Mouse (Mus musculus): ENCODE measurements around the gene Mvp. TPM values are rescaled to one million over a fixed set of nuclear protein-coding genes. Genes with fewer than 3 reads are reported as not detected.
A peak's percentile ranks its signal among the peaks of the same experiment; 100 is the strongest.

Mvp gene
- 10 to 100 TPM; 10.9 to 12.6 (median 12.0) TPM for total RNA-seq (2022)

- DNase-seq (ENCODE audit: low spot score in 2 of 2), result peak in 1 of 2 experiments; percentile 16
Observed at GRCm38 (mm10) chr7:127014320-127014719, at the start of gene Mvp. Mvp (minus strand) TSS chr7:127014621.

GRCm38 (mm10) chr7:127055026-127055585 is 40.7 kb upstream of the Mvp start:
- peak in 1 of 2 experiments; percentile 12 for DNase-seq (ENCODE audit: low spot score in 2 of 2)

DNA sequence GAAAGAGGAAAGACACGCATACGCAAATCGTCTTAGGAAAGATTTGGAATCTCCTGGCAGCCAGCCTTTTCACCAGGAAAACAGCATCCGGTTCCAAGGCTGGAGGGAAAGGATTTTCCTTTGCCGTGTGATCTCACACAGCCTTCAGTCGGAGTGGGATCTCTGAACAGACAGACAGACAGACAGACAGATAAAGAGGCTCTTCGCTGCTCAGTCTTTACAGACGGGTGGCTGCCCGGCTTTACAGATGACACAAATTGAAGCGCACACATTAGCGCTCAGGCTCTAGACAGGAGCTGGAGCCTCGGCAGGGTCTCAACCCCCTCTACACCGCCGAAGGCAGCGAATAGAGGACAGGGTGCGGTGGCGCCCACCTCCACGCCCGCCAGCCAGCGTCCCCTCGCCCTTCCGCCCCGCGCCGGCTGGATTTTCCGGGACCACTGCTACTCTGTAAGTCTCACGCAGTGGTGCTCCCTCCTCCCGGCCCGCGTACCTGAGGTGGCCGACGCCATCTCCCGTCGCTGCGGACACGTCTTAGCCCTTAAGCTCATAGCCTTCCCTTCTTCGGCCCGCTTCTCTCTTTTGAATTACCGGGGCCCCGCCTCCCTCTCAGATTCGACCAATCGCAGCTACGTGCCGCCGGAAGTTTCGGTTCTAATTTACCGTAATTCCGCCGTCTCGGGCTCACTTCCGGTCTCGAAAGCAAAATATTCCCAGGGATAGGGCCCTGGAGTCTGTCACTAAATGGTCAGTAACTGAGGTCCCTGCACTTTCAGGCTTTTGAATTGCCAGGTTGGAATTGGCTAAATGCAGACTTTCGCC is 27.6 kb upstream of the Mvp start, which contains the start of gene Kif22:
Gene Kif22 (minus strand): TSS at position 621 of the 822 bp plus-strand sequence.
- peak; percentile 72 to 92 for DNase-seq (ENCODE audit: low spot score in 2 of 2)

- DNase-seq (ENCODE audit: low spot score in 2 of 2), result no peak
Observed at GRCm38 (mm10) chr7:127031244-127031643, 16.8 kb upstream of the Mvp start.

DNA sequence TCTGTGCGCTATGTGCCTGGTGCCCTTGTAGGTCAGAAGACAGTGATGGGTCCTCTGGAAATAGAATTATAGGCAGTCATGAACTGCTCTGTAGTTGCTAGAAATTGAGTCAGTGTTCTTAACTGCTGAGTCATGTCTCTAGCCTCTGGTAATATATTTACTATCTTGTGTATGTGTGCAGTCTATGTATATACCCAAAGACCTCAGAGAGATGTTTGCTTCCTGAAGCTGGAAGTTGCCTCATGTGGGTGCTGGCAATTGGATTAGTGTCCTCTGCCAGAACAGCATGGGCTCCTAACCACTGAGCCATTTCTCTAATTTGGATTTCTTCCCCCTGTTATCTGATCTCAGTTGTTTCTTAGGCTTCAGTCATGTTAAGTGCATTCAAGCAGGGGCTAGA is 15.8 kb upstream of the Mvp start:
- DNase-seq (ENCODE audit: low spot score in 2 of 2), result no peak

GRCm38 (mm10) chr7:127027885-127028284 is 13.5 kb upstream of the Mvp start:
- DNase-seq (ENCODE audit: low spot score in 2 of 2), result no peak

- peak; percentile 99 for DNase-seq (ENCODE audit: low spot score in 2 of 2)
Observed at GRCm38 (mm10) chr7:127026984-127027726, 12.7 kb upstream of the Mvp start, which contains the start of gene Maz. Maz (minus strand) TSS chr7:127027037.

- no peak for DNase-seq (ENCODE audit: low spot score in 2 of 2)
Observed at GRCm38 (mm10) chr7:127026616-127026983, 12.2 kb upstream of the Mvp start.

DNA sequence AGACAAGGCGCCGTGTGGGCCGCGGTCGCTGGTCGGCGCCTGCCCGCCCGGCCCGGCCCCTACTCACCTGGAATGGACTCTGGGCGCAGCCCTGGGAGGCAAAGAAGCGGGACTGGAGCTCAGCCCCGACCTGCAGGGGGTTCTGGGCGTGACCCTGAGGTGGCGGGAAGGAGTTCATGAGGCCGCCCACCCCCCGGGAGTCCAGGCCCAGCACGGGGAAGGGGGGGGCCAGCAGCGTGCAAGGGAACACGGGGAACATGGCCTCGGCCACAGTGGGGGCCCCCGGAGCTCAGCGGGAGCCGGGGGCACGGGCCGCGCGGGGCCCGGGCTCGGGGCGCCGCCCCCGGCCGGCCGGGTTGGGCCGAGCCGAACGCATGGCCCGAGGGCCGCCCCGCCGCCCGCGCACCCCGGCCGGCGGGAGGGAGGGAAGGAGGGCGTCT is 11.8 kb upstream of the Mvp start:
- peak; percentile 49 to 74 for DNase-seq (ENCODE audit: low spot score in 2 of 2)

DNA sequence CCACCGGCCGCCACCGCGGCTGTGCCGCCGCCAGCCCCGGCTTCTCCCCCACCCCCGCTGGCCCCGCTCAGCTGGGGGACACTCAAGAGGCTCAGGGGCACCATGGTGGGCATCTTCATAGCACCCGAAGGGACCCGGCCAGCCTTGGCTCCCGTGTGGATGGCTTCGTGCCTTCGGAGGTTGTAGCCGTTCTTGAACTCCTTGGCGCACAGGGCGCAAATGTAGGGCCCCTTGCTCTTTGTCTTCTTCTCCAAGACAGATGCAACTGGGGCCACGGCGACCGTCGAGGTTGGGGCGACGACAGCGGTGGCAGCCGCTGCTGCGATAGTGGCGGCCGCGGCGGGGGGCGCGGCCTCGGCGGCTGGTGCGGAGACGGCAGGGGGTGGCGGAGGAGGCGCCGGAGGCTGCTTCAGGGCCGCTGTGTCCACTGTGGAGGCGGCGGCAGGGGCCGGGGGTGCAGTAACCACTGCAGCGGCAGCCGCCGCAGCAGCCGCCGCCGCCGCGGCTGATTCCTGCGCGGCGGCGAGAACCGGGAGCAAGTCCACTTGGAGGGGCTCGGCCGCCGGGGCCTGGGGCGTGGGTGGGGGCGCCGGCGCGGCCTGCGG is 11.2 kb upstream of the Mvp start:
- DNase-seq (ENCODE audit: low spot score in 2 of 2), result peak; percentile 25 to 44

GRCm38 (mm10) chr7:127024755-127025555 is 10.5 kb upstream of the Mvp start:
- peak; percentile 63 to 84 for DNase-seq (ENCODE audit: low spot score in 2 of 2)

DNA sequence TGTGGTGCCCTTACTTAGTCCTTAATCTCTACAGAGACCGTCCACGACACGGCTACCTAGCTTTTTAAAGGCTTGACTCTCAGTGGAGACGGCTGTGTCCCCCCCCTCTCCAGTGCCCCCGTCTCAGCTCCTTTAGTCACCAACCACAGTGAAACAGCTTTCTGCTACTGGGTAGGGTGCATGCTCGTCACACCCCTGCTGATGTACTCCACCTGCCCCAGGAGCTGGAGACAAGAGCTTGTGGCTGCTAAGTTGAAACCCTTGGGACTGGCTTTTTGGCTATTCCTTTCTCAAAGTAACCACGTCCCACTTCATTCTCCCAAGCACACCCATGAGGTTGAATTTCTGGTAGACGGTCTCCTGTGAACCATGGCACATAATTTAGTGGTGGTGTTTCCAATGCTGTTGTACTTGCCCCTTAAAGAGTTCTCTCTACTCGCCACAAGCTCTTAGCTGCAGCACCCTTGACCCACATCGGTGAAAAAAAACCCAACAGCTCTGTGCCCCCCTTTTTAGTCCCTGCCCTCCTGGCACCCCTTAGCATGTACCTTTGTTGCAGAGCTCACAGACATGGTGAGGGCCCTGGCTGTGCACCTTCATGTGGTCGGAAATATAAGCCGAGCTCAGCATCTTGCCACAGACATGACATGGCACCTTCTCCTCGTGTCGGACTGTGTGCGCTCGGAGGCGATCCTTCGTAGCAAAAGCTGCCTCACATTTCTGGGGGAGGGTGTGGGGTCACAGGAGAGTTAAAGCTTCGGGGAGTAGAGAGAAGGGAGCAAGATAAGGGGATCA is 9.7 kb upstream of the Mvp start:
- DNase-seq (ENCODE audit: low spot score in 2 of 2), result no peak

DNA sequence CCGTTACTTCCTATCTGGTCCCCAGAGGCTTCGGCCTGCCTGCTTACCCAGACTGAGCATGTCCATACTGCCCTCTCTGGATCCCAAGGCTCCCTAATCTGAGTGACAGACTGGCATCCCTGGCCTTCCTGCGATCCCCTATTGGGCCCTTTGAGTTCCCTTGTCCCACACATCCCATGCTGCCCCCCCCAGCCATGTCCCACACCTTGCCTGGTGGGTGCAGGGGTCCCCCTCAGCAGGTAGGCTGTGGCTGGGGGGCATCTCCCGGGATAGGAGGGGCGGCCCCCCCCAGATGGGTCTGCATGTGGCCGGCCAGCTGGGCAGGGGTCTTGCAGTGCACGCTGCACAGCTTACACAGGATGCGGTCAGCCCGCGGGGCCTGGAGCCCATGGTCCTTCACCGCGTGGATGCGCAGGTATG is 8.9 kb upstream of the Mvp start:
- no peak for DNase-seq (ENCODE audit: low spot score in 2 of 2)

DNA sequence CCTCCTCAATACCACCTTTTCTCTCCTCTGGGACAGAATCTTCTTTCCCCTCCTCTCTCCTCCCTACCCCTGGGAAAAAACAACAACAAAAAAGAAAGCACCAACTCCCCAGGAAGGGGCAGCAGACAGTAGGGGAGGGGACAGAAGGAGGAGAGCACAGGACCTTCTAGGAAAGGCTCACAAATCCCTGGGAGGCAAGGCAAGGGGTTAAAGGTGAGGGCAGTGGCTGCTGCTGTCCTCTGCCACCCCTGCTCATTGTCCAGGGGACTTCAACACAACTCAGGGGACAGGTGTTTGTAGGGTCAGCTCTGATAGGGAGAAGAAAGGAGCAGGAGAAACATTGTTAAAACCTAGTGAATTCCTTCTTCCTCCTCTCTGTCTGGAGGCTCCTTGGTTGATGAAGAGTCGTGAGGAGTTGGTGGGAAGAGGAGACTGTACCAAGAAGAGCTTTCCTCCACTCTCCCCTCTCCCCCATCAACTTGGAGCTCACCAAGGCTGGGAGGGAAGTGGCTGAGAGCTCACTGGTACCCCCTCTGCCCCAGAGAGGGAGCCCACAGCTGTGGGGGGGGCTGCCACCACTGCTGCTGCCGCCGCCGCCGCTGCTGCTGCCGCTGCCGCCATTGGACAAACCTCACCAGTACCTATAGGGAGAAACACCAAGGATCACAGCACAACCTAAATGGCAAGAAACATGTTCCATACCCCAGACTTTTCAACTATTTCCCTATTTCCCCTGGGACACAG is 8.3 kb upstream of the Mvp start:
- DNase-seq (ENCODE audit: low spot score in 2 of 2), result no peak

DNA sequence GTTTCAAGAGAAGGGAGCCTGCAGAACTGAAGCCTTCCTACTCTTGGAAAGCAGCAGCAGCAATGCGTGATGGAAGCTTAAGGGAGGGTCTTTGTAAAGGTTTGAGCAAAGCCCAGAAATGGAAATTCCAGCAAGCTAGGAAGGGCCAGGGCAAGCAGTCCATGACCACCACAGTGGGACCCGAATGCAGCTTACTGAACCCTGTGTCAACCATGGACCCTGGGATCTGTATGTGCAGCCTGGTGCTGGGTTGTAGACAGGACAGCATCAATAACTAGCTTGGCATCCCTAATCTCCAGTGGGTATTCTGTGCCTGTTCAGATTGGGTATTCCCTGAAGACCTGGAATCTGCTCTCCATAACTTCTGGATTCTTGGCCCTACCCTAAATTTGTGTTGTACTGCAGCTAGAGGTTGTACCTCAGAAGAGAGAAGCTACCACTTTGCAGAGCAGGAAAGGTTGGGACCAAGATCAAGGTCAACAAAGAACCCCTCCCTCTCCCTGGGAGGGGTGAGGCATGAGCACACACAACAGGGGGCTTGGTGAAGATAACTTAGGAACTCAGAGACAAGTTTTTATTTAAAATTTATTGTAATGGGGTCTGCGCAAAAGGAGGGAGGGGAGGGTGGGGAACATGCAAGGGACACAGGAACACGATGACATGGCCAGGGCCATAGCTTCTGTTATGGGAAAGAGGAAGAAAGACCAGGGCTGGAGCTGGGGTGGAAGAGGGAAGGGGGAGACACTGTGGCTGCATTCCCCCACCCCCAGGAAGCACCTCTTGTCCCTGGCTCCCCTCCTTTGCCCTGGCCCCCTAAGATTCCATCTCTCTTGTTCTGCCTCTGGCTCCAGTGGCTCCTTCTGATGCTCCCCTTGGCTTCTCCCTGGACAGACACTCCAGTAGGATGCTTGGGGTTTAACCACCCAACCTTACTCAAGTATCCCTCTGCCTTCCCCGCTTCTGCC is 7.4 kb upstream of the Mvp start:
- DNase-seq (ENCODE audit: low spot score in 2 of 2), result peak in 1 of 2 experiments; percentile 25

DNA sequence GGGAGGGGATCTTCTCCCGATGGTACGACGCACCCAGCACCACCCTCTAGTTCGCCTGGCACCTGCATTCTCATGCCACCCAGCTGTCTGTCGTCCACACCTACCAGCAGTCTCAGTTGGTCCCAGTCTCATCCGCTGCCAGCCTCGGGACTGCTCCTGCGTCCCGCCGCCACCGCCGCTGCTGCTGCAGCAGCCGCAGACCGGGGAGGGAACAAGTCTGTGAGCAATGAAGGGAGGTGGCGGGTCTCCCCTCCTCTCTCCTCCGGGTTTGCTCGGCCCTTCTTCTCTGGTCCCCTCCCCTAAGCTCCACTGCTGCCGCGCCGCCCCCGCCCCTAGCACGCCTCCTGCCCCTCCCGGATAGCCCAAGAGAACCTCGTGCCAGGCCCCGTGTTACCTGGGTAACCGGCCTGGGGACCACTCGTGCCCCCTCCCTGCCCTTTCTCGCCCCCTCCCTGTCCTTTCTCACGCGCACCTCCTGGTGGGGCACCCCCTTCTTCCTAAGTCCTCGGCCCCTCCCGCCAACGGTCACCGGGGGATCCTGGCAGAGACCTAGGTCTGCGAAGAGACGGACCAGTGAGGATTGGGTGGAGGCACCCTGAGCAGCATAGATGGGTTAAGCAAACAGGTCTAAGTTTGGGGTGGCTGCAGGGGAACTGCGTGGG is 6.6 kb upstream of the Mvp start, which contains the start of the genes Gm42742 and Prrt2:
Gene Gm42742 (minus strand): TSS at position 197 of the 662 bp plus-strand sequence.
Gene Prrt2 (minus strand): TSS at position 311 of the 662 bp plus-strand sequence.
- peak; percentile 54 to 77 for DNase-seq (ENCODE audit: low spot score in 2 of 2)

- peak in 1 of 2 experiments; percentile 27 for DNase-seq (ENCODE audit: low spot score in 2 of 2)
Observed at GRCm38 (mm10) chr7:127020491-127020890, 6.1 kb upstream of the Mvp start.
